Mouse (Mus musculus) adrenal gland, postnatal 25 days (tissue): ENCODE results near the gene Zfp961. TPM values are rescaled to one million over a fixed set of nuclear protein-coding genes. Genes with fewer than 3 reads are reported as not detected.
"Not testable (repeated sequence)": the region's sequence is repeated elsewhere in the genome, so short reads cannot be mapped to it uniquely, and the experiment has no call there.

Experiments
- DNase-seq: peaks from one replicate; pipeline ENCODE4 v3.0.0; 2021; ENCODE audit warnings: mixed read lengths
- total RNA-seq: library from RNA; stranded (reverse); gene quantifications from 2 replicates; pipeline ENCODE4 v1.2.3, GENCODE M21; 2021

Zfp961 gene
- total RNA-seq, 1 experiment from 2014 or later: 30.8 TPM

GRCm38 (mm10) chr8:72018141-72018540 is 67.3 kb downstream of the Zfp961 start:
- peak; percentile 29 for DNase-seq

DNA sequence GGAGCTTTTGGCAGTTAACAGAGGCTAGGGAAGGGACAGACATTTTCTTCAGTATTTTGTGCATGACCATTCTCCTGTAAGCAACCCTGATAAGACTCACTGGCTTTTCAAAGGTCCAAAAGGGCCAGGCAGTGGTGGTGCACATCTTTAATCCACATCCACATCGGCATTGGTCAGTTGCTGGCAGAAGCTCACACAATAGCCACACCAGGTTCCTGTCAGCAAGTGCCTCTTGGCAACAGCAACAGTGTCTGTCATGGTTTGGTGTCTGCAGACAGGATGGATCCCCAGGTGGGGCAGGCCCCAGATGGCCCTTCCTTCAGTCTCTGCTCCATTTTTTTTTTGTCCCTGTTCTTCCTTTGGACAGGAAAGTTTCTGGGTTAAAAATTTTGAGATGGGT is 68.2 kb downstream of the Zfp961 start:
- not testable (repeated sequence) for DNase-seq

DNA sequence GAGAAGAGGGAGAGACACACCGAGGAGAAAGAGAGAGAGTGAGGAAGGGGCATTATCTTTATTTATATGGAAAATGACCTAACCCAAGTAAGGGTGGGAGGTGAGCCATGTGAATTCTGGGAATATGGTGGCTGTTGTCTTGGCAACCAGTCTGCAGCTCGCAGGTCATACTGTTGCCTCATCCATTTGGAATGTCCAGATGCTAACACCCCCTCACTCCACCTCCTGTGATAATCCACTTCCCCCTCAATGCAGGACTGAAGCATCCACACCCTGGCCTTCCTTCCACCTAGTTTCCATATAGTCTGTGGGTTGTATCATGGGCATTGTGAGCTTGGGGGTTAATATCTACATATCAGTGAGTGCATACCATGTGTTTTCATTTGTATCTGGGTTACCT is 69.0 kb downstream of the Zfp961 start:
- no peak for DNase-seq

- not testable (repeated sequence) for DNase-seq
These were observed 74.0 kb downstream of the Zfp961 start for GRCm38 (mm10) chr8:72024886-72025285.

DNA sequence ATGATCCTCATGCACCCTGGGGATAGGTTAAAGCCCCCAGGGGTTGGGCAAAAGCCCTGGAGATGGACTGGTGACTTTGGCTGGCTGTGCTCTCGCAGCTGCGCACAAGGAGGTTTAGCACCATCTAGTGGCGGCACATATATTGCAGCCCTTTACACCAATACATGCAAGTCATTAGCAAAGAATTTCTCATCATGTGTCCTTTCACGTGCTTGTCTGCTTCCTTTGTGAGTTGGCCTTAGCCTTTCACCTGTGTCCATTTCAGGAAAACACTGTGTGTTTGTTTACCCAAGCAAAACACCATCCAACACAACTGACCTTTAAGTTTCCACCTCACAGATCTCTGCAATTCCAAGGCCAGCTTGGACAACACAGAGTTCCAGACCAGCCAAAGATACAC is 82.1 kb downstream of the Zfp961 start:
- peak; percentile 59 for DNase-seq

DNA sequence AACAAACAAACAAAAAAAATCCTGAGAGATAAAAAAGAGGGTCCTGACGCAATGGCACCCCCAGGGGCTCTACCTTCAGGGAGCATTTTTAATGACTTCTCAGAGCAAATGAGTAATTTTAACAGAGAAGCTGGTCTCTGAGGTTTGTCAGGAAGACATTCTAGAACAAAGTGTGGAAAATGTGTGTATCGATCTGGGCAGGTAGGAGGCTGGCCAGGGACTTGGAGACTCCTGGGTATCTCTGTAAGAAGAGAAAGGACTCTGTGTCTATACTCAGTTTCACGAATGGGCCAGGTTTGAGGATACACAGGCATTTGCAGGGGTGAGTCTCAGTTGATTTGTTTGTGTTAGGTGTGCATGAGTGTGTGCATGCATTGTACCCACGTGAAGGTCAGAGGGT is 90.1 kb downstream of the Zfp961 start, which contains the start of gene Olfr372:
Gene Olfr372, plus strand, starts transcription at position 301 of the 400 bp plus-strand sequence.
- not testable (repeated sequence) for DNase-seq

- DNase-seq: no peak
These were observed 91.7 kb downstream of the Zfp961 start for GRCm38 (mm10) chr8:72042493-72042892.

Other genes starting within 250 kb of the Zfp961 start
- 3.7 and 4.8 TPM in 2 replicates for gene B3gnt3, start 249.2 kb upstream of the Zfp961 start, total RNA-seq
- 2.2 and 2.6 TPM in 2 replicates for gene Fcho1, start 225.3 kb upstream of the Zfp961 start, total RNA-seq
- 8.3 and 9.0 TPM in 2 replicates for gene Zfp709, start 69.0 kb upstream of the Zfp961 start, total RNA-seq
- 8.3 and 9.8 TPM in 2 replicates for gene Zfp882, start 42.4 kb upstream of the Zfp961 start, total RNA-seq
- 31.3 and 38.1 TPM in 2 replicates for gene Zfp617, start 42.4 kb upstream of the Zfp961 start, total RNA-seq
- 4.8 and 5.2 TPM in 2 replicates for gene Cyp4f18, start 58.6 kb downstream of the Zfp961 start, total RNA-seq
- not detected in 2 replicates for gene Olfr372, start 90.2 kb downstream of the Zfp961 start, total RNA-seq
- not detected in 2 replicates for gene Olfr373, start 132.1 kb downstream of the Zfp961 start, total RNA-seq
- gene Olfr374, start 156.0 kb downstream of the Zfp961 start, total RNA-seq: not detected in 2 replicates
- 219 and 260 TPM in 2 replicates for gene Tpm4, start 183.9 kb downstream of the Zfp961 start, total RNA-seq
- gene Rab8a, start 210.2 kb downstream of the Zfp961 start, total RNA-seq: 55.4 and 68.9 TPM in 2 replicates
- gene Hsh2d, start 238.6 kb downstream of the Zfp961 start, total RNA-seq: not detected in 2 replicates